Mouse (Mus musculus) erythroblast, embryonic 14.5 days (primary cell): ENCODE results near the gene Cfap300. TPM values are rescaled to one million over a fixed set of nuclear protein-coding genes. Genes with fewer than 3 reads are reported as not detected.

Source experiments
- H3K27me3 ChIP-seq: 2 replicates; pipeline ENCODE4 v1.6.1; 2012; ENCODE audit warnings: inconsistent platforms; ENCODE audit not compliant: control insufficient read depth
- H3K36me3 ChIP-seq: 2 replicates; pipeline ENCODE4 v1.6.1; 2012; ENCODE audit warnings: mild to moderate bottlenecking, inconsistent platforms; ENCODE audit not compliant: control insufficient read depth
- H3K4me1 ChIP-seq: 2 replicates; pipeline ENCODE4 v1.6.1; 2012; ENCODE audit warnings: inconsistent platforms; ENCODE audit not compliant: control insufficient read depth
- H3K4me3 ChIP-seq: replicated peaks from 2 replicates; pipeline ENCODE3; 2012; ENCODE audit warnings: moderate library complexity, mild to moderate bottlenecking, inconsistent platforms
- H3K9me3 ChIP-seq: 2 replicates; pipeline ENCODE4 v1.6.1; 2012; ENCODE audit warnings: low read length, inconsistent platforms, mixed read lengths; ENCODE audit not compliant: control insufficient read depth
- GATA1 ChIP-seq: IDR thresholded peaks from 2 replicates; pipeline ENCODE4 v1.6.1; 2012; ENCODE audit warnings: low read length, inconsistent platforms, mixed read lengths
- TAL1 ChIP-seq: IDR thresholded peaks from 3 replicates; pipeline ENCODE4 v1.6.1; 2012; ENCODE audit warnings: low read length, inconsistent platforms, mixed read lengths
- polyA plus RNA-seq: library from polyadenylated mRNA; stranded (reverse); fragments of >175 nt; gene quantifications from 2 replicates; pipeline ENCODE4 v1.2.3, GENCODE M21; 2012

Gene Cfap300
- polyA plus RNA-seq, 1 experiment, result 0.34 TPM

DNA sequence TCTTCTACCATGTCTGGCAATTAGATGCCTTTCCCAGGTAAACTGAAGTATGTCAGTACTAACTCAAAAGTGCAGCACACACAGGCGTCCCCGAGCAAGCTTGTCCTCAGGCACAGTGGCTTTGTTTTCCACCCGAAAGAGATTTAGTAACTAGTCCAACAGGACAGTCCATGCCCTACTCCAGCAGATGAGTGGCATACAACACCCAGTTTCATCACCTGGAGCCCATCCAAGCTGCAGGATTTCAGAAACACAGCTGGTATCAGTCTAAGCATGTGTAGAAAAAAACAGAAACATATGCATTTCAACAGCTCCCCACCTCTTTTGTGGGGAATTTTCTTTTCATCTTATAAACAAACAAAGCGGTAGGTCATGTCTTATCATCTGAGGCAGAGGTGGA is 51.7 kb downstream of the Cfap300 start:
- no peaks in the 10 kb centered on the region for H3K9me3 ChIP-seq
- no peak overlapping the region for H3K4me3 ChIP-seq
- H3K36me3 ChIP-seq, result no peaks in the 10 kb centered on the region
- TF ChIP-seq TAL1 (no peak), GATA1 (no peak)
- H3K27me3 ChIP-seq, result peaks cover 5% of the 10 kb centered on the region; the same call in 1 of the 2 replicates
- no peaks in the 10 kb centered on the region for H3K4me1 ChIP-seq

GRCm38 (mm10) chr9:7987119-7987518 is 55.5 kb downstream of the Cfap300 start:
- Histone ChIP-seq H3K36me3 (no peaks in the 10 kb centered on the region), H3K4me3 (no peak overlapping the region), H3K9me3 (no peaks in the 10 kb centered on the region), H3K27me3 (peaks cover 5% of the 10 kb centered on the region; the same call in 1 of the 2 replicates), H3K4me1 (no peaks in the 10 kb centered on the region)
- no peak for TF ChIP-seq TAL1
- no peak for TF ChIP-seq GATA1

DNA sequence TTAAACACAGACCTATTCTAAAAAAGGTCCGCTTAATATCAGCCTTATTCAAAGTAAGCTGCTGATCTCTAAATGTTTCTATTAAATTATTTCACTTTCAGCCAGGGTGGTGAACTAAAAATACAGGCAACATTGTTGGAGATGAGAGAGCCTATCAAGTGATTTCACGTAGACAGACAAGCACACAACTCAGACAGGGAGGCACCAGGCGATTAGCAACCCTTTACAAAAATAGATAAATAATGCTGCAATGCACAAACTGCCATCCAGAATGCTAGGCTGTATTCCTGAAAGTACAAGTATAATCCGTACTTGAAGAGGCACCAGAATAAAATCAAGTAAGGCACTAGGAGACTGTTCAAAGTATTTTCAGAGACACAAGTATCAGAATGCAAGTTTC is 58.3 kb downstream of the Cfap300 start:
- TF ChIP-seq TAL1, result no peak
- TF ChIP-seq GATA1, result no peak
- Histone ChIP-seq H3K36me3 (no peaks in the 10 kb centered on the region), H3K4me3 (no peak overlapping the region), H3K9me3 (no peaks in the 10 kb centered on the region), H3K27me3 (peaks cover 2% of the 10 kb centered on the region; the same call in 1 of the 2 replicates), H3K4me1 (no peaks in the 10 kb centered on the region)

DNA sequence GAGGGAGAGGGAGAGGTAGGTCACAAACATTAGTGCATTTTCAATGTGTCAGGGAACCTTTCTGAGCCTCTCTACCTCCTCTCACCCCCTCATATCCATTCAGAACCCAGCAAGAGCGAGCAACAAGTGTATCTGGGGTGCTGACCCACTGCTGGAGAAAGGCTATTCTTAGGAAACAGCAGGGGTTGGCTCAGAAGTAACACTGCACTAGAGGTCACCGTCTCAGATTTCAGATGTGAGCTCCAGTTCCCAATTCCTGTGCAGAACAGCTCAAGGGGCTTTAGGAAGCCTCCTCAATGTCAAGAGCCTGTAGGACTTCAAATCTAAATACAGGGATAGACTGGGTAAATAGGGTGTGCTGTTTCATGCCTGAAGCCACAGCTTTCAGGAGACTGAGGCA is 59.0 kb downstream of the Cfap300 start:
- no peaks in the 10 kb centered on the region for H3K9me3 ChIP-seq
- H3K4me1 ChIP-seq, result no peaks in the 10 kb centered on the region
- TF ChIP-seq GATA1 (no peak), TAL1 (no peak)
- peaks cover 2% of the 10 kb centered on the region; the same call in 1 of the 2 replicates for H3K27me3 ChIP-seq
- H3K4me3 ChIP-seq, result no peak overlapping the region
- H3K36me3 ChIP-seq, result no peaks in the 10 kb centered on the region

- Histone ChIP-seq H3K4me1 (peaks cover 6% of the 10 kb centered on the region), H3K36me3 (no peaks in the 10 kb centered on the region), H3K9me3 (no peaks in the 10 kb centered on the region), H3K27me3 (no peaks in the 10 kb centered on the region), H3K4me3 (no peak overlapping the region)
- TF ChIP-seq GATA1, result no peak
- no peak for TF ChIP-seq TAL1
These were observed 62.5 kb downstream of the Cfap300 start for GRCm38 (mm10) chr9:7980162-7980561.

DNA sequence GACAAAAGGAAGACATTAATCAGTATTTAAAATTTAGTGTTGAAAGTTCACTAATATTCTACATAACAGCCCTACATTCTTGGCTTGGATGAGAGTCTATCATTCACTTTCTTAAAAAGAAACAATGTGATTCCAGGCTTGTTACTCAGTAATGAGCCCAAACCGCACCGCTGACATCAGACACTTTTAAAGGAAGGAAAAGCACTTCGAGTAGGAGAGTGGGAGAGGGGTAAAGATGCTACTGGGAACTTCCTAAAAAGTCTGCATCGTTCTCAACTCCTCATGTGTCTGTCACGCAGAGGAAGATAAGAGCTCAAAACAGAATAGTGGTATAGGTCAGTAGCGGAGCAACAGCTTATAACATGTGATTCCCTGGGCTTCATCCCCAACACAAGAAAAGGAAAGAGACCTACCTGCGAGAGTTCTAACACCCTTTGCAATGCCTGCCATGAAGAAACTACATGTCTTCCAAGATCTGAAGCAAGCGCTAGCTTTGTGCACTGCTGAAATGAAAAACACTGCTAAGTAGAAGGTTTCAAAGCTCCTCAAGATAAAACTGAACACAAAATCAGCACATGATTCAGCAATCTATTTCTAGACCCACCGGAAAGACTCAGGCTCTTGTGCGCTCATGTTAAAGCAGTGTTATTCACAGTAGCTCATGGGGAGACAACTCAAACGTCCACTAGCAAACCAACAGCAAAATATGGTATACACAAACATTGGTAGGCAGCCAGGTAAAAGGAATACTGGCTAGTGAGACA is 63.3 kb downstream of the Cfap300 start:
- no peaks in the 10 kb centered on the region for H3K27me3 ChIP-seq
- H3K9me3 ChIP-seq, result no peaks in the 10 kb centered on the region
- H3K4me1 ChIP-seq, result peaks cover 6% of the 10 kb centered on the region
- no peak overlapping the region for H3K4me3 ChIP-seq
- TF ChIP-seq GATA1, result no peak
- TF ChIP-seq TAL1, result no peak
- no peaks in the 10 kb centered on the region for H3K36me3 ChIP-seq

- Histone ChIP-seq H3K36me3 (no peaks in the 10 kb centered on the region), H3K9me3 (no peaks in the 10 kb centered on the region), H3K4me1 (peaks cover 6% of the 10 kb centered on the region), H3K27me3 (no peaks in the 10 kb centered on the region), H3K4me3 (no peak overlapping the region)
- TF ChIP-seq TAL1, result no peak
- no peak for TF ChIP-seq GATA1
These were observed 64.1 kb downstream of the Cfap300 start for GRCm38 (mm10) chr9:7978502-7978901.

DNA sequence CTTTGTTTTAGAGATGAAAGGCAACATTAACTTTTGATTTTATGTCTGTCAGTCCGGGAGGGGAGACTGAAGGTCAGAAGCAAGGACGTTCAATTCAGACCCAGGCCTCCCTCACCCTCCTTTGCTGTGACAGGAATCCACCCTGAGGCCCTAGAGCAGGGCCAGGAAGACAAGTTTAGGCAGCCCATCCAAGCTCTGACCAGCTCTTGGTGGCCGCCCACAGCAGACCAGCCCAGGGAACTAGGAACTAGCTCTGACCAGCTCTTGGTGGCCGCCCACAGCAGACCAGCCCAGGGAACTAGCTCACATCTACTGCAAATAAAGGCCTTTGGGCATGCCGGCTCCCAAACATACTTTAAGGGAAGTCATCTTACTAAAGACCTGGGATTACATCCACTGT is 65.0 kb downstream of the Cfap300 start:
- TF ChIP-seq TAL1 (no peak), GATA1 (no peak)
- Histone ChIP-seq H3K4me3 (no peak overlapping the region), H3K4me1 (peaks cover 6% of the 10 kb centered on the region), H3K27me3 (no peaks in the 10 kb centered on the region), H3K9me3 (no peaks in the 10 kb centered on the region), H3K36me3 (no peaks in the 10 kb centered on the region)

GRCm38 (mm10) chr9:7971993-7972392 is 70.6 kb downstream of the Cfap300 start:
- Histone ChIP-seq H3K4me1 (peaks cover 6% of the 10 kb centered on the region), H3K27me3 (no peaks in the 10 kb centered on the region), H3K9me3 (no peaks in the 10 kb centered on the region), H3K4me3 (no peak overlapping the region), H3K36me3 (no peaks in the 10 kb centered on the region)
- no peak for TF ChIP-seq GATA1
- TF ChIP-seq TAL1, result no peak

Other genes with a start within 250 kb of the Cfap300 start
- gene Birc2, start 205.8 kb downstream of the Cfap300 start, polyA plus RNA-seq, result 0.09 and 0.47 TPM in 2 replicates
- gene Birc3, start 169.6 kb downstream of the Cfap300 start, polyA plus RNA-seq, result 0.05 and 0.09 TPM in 2 replicates
- not detected in 2 replicates for gene Yap1, start 38.2 kb downstream of the Cfap300 start, polyA plus RNA-seq
- gene Cep126, start 91.5 kb upstream of the Cfap300 start, polyA plus RNA-seq, result not detected in 2 replicates